Mouse (Mus musculus) brain, embryonic 14.5 days (tissue): ENCODE data around the gene Gm12185.
"Not testable (repeated sequence)": the region's sequence is repeated elsewhere in the genome, so short reads cannot be mapped to it uniquely, and the experiment has no call there.

Experiments used
- CTCF ChIP-seq: fragments of 200-500 bp; IDR thresholded peaks from 2 replicates; pipeline ENCODE4 v1.5.1; 2012; ENCODE audit warnings: inconsistent platforms, mild to moderate bottlenecking, moderate library complexity, borderline replicate concordance; ENCODE audit not compliant: insufficient read depth, insufficient read length; ENCODE audit errors: extremely low read depth
- POLR2A ChIP-seq: fragments of 200-500 bp; IDR thresholded peaks from 2 replicates; pipeline ENCODE4 v1.6.1; 2012; ENCODE audit warnings: mild to moderate bottlenecking, inconsistent platforms, borderline replicate concordance; ENCODE audit not compliant: poor library complexity, insufficient read depth, insufficient read length, severe bottlenecking; ENCODE audit errors: extremely low read depth

DNA sequence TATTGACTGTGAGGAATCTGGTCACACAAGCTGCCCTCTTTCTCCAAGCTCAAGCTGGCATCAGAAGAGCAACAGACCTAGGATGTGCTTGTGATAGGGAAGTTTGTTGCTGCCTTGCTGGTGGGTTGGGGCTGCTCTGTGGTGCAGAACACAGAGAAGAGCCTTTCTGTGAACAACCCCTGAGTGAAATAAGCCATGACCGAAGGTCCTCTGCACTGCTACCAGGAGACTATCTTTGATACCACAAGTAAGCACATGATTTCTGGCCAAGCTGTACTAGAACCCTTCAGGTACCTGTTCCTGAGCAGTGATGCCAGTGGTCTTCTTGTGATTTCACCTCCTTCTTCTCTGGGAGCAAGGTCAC is 90.5 kb downstream of the Gm12185 start:
- TF ChIP-seq POLR2A, CTCF: not testable (repeated sequence)
